9 mouse cellular contexts compared by ENCODE assay signal in the genomic region with DNA sequence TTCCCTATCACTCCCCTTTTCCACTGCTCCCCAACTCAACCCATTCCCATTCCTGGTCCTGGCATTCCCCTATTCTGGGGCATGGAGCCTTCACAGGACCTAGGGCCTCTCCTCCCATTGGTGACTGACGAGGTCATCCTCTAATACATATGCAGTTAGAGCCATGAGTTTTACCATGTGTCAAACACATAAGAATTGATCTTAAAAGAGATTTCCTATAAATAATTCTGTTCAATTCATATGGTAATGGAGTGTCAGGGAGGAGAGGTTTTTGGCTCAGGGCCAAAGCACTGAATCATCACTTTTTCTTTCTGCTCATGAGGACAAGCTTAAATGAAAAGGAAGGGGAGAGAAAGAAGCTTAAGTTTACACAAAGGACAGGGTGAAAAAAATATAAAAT. TPM values are rescaled to one million over a fixed set of nuclear protein-coding genes. Genes with fewer than 3 reads are reported as not detected.
DNase-seq lines count a peak whose midpoint lies in the region; ATAC-seq and TF ChIP-seq lines count a peak whose summit lies in the region.
"Had no signal": no experiment of that assay in that cellular context is flagged by ENCODE, and none has a peak within 500 bp of the region (broad histone marks: within the 10 kb centered on the region; RNA-seq: fewer than 3 reads in every experiment).

No protein-coding gene starts in this region.

- DNase-seq in cerebellum, adult 18-20 months = peak; percentile 33 to 46
- peak; percentile 31 for DNase-seq in limb, embryonic 14.5 days (ENCODE audit: low spot score)
- no peak for DNase-seq in limb, embryonic 10.5 days (ENCODE audit: low spot score)
- peak; percentile 84 for DNase-seq in brain, adult 2 months (ENCODE audit: low read depth, low spot score)
- DNase-seq in layer of hippocampus, adult 8-10 months (ENCODE audit: low spot score in 2 of 2) = no peak
- no peak for DNase-seq in right cerebral cortex, postnatal 36 days (ENCODE audit: low spot score in 2 of 2)
- DNase-seq: kidney, adult 11 months had no signal

- H3K4me1 ChIP-seq in limb, embryonic 14.5 days (ENCODE audit: control insufficient read depth, insufficient read depth, low read length) = no peaks in the 10 kb centered on the region
- no peaks in the 10 kb centered on the region for H3K4me1 ChIP-seq in limb, embryonic 10.5 days
- H3K4me1 ChIP-seq in midbrain, embryonic 13.5 days (replicated peaks) = peaks cover 18% of the 10 kb centered on the region

- ATAC-seq in cerebellum, adult (ENCODE audit: insufficient number of reproducible peaks, low FRiP score, low TSS enrichment) = no peak
- ATAC-seq in limb, embryonic 14.5 days (ENCODE audit: low FRiP score, low read depth) = no peak
- ATAC-seq in midbrain, embryonic 13.5 days = peak; percentile 71

- no peaks in the 10 kb centered on the region for H3K27me3 ChIP-seq in limb, embryonic 14.5 days (ENCODE audit: control insufficient read depth, insufficient read depth, low read length)
- H3K27me3 ChIP-seq in limb, embryonic 10.5 days (ENCODE audit: low read depth, poor library complexity, severe bottlenecking) = no peaks in the 10 kb centered on the region
- H3K27me3 ChIP-seq in midbrain, embryonic 13.5 days = no peaks in the 10 kb centered on the region

- no peaks in the 10 kb centered on the region for H3K36me3 ChIP-seq in limb, embryonic 14.5 days (ENCODE audit: control insufficient read depth, insufficient read depth, low read length)
- H3K36me3 ChIP-seq in limb, embryonic 10.5 days = no peaks in the 10 kb centered on the region
- H3K36me3 ChIP-seq in midbrain, embryonic 13.5 days = 0 out of 2 replicates have a peak, but pooled peaks cover 6% of the 10 kb centered on the region

- H3K4me3 ChIP-seq in limb, embryonic 14.5 days (replicated peaks; ENCODE audit: low read length) = no peak overlapping the region
- no peak overlapping the region for H3K4me3 ChIP-seq in limb, embryonic 10.5 days
- H3K4me3 ChIP-seq in midbrain, embryonic 13.5 days (replicated peaks) = no peak overlapping the region

- no peak overlapping the region for H3K27ac ChIP-seq in limb, embryonic 14.5 days (replicated peaks; ENCODE audit: low read depth, low read length)
- no peak overlapping the region for H3K27ac ChIP-seq in limb, embryonic 10.5 days
- no peak overlapping the region for H3K27ac ChIP-seq in midbrain, embryonic 13.5 days

- no peak for TF ChIP-seq POLR2A in limb, embryonic 14.5 days (IDR thresholded peaks at IDR 0.05; ENCODE audit: borderline replicate concordance, extremely low read depth, insufficient read depth, insufficient read length)

- H3K9me3 ChIP-seq in limb, embryonic 14.5 days (ENCODE audit: control insufficient read depth, low read length) = no peaks in the 10 kb centered on the region
- no peaks in the 10 kb centered on the region for H3K9me3 ChIP-seq in limb, embryonic 10.5 days (replicated peaks)
- no peaks in the 10 kb centered on the region for H3K9me3 ChIP-seq in midbrain, embryonic 13.5 days

- H3K9ac ChIP-seq in limb, embryonic 14.5 days (ENCODE audit: low read depth, low read length, severe bottlenecking) = no peak overlapping the region
- no peak overlapping the region for H3K9ac ChIP-seq in midbrain, embryonic 13.5 days (replicated peaks)

- no peak overlapping the region for H3K4me2 ChIP-seq in limb, embryonic 14.5 days (replicated peaks; ENCODE audit: low read depth, low read length, severe bottlenecking)
- no peak overlapping the region for H3K4me2 ChIP-seq in midbrain, embryonic 13.5 days (replicated peaks)

- WGBS in limb, embryonic 14.5 days = 85% methylated on average over 1 of the region's 1 CpGs
- 77% methylated on average over 1 of the region's 1 CpGs for whole genome bisulfite sequencing in limb, embryonic 10.5 days
- 15% methylated on average over 1 of the region's 1 CpGs for WGBS in midbrain, embryonic 13.5 days

RNA-seq across cellular contexts. Expression of a gene that starts 7.4 kb away (rescaled TPM):
- 12.4 and 13.1 TPM in 2 replicates for polyA plus RNA-seq in limb, embryonic 14.5 days (2012; rRNA removed)
- 16.3 and 16.5 TPM in 2 replicates for polyA plus RNA-seq in limb, embryonic 14.5 days (2014; fragmentation: Nextera tagmentation; extraction: Ambion mirVana)
- polyA plus RNA-seq in limb, embryonic 10.5 days (2016; fragmentation: Nextera tagmentation; extraction: Ambion mirVana) = 12.2 and 13.8 TPM in 2 replicates
- 16.3 and 18.2 TPM in 2 replicates for polyA plus RNA-seq in midbrain, embryonic 13.5 days (2015; fragmentation: Nextera tagmentation; extraction: Ambion mirVana)
- total RNA-seq in layer of hippocampus, adult 8-10 months (2022) = 100 to 1,000 TPM; 106 to 128 (median 117) TPM

RNA-seq across cellular contexts. Expression of a gene that starts 10.6 kb away (rescaled TPM):
- 6.7 and 6.9 TPM in 2 replicates for polyA plus RNA-seq in limb, embryonic 14.5 days (2012; rRNA removed)
- polyA plus RNA-seq in limb, embryonic 14.5 days (2014; fragmentation: Nextera tagmentation; extraction: Ambion mirVana) = 4.5 and 7.1 TPM in 2 replicates
- polyA plus RNA-seq in limb, embryonic 10.5 days (2016; fragmentation: Nextera tagmentation; extraction: Ambion mirVana) = 0.15 and 0.31 TPM in 2 replicates
- 1.7 and 1.9 TPM in 2 replicates for polyA plus RNA-seq in midbrain, embryonic 13.5 days (2015; fragmentation: Nextera tagmentation; extraction: Ambion mirVana)
- total RNA-seq in layer of hippocampus, adult 8-10 months (2022) = 1 to 10 TPM; 2.0 to 2.9 (median 2.7) TPM

Comparison
In these comparisons a context has a peak if more than half of its experiments do, and no peak if none do; other contexts are left out.
1. DNase-seq: peak in cerebellum, adult 18-20 months (2 of 2), limb, embryonic 14.5 days (single experiment) and brain, adult 2 months (single experiment); none in limb, embryonic 10.5 days (single experiment), layer of hippocampus, adult 8-10 months (0 of 2) and right cerebral cortex, postnatal 36 days (0 of 2).